Mouse (Mus musculus) erythroblast, embryonic 14.5 days (primary cell): Measurements from ENCODE around the gene Necab3. TPM values are rescaled to one million over a fixed set of nuclear protein-coding genes. Genes with fewer than 3 reads are reported as not detected.

Source experiments
- H3K27me3 ChIP-seq: 2 replicates; pipeline ENCODE4 v1.6.1; 2012; ENCODE audit warnings: inconsistent platforms; ENCODE audit not compliant: control insufficient read depth
- H3K36me3 ChIP-seq: 2 replicates; pipeline ENCODE4 v1.6.1; 2012; ENCODE audit warnings: mild to moderate bottlenecking, inconsistent platforms; ENCODE audit not compliant: control insufficient read depth
- H3K4me1 ChIP-seq: 2 replicates; pipeline ENCODE4 v1.6.1; 2012; ENCODE audit warnings: inconsistent platforms; ENCODE audit not compliant: control insufficient read depth
- H3K4me3 ChIP-seq: replicated peaks from 2 replicates; pipeline ENCODE3; 2012; ENCODE audit warnings: moderate library complexity, mild to moderate bottlenecking, inconsistent platforms
- H3K9me3 ChIP-seq: 2 replicates; pipeline ENCODE4 v1.6.1; 2012; ENCODE audit warnings: low read length, inconsistent platforms, mixed read lengths; ENCODE audit not compliant: control insufficient read depth
- GATA1 ChIP-seq: IDR thresholded peaks from 2 replicates; pipeline ENCODE4 v1.6.1; 2012; ENCODE audit warnings: low read length, inconsistent platforms, mixed read lengths
- TAL1 ChIP-seq: IDR thresholded peaks from 3 replicates; pipeline ENCODE4 v1.6.1; 2012; ENCODE audit warnings: low read length, inconsistent platforms, mixed read lengths
- polyA plus RNA-seq: library from polyadenylated mRNA; stranded (reverse); fragments of >175 nt; gene quantifications from 2 replicates; pipeline ENCODE4 v1.2.3, GENCODE M21; 2012

Gene Necab3
- polyA plus RNA-seq, 1 experiment = 0.23 TPM

- TF ChIP-seq TAL1 = no peak
- no peak for TF ChIP-seq GATA1
- Histone ChIP-seq H3K9me3 (no peaks in the 10 kb centered on the region), H3K36me3 (peaks cover 55% of the 10 kb centered on the region), H3K27me3 (no peaks in the 10 kb centered on the region), H3K4me3 (peak overlapping the region; percentile 73), H3K4me1 (peaks cover 70% of the 10 kb centered on the region)
Observed at GRCm38 (mm10) chr2:154567766-154568165, 9.1 kb upstream of the Necab3 start.

DNA sequence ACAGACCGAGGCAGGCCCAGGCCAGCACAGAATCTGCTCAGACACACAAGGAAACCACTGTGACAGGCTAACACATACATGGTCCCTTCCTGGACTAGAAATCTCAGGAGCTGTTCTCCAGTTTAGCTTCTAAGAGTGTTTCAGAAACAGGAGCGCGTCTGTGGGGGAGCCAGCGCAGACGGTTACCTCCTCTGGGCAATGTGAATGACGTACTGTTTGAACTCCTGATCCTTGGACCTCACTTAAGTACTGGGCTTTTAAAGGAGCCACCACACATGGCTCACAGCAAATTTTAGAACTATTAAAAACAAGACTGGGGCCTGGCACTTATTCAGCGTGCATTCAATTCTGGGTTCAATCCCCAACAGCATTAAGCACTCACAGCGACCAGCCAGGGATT lies 8.0 kb upstream of the Necab3 start:
- Histone ChIP-seq H3K27me3 (no peaks in the 10 kb centered on the region), H3K36me3 (peaks cover 66% of the 10 kb centered on the region), H3K9me3 (no peaks in the 10 kb centered on the region), H3K4me3 (no peak overlapping the region), H3K4me1 (peaks cover 68% of the 10 kb centered on the region)
- TF ChIP-seq TAL1 (no peak), GATA1 (no peak)

GRCm38 (mm10) chr2:154565562-154565961 lies 6.9 kb upstream of the Necab3 start:
- Histone ChIP-seq H3K9me3 (no peaks in the 10 kb centered on the region), H3K27me3 (no peaks in the 10 kb centered on the region), H3K4me1 (peaks cover 62% of the 10 kb centered on the region), H3K4me3 (no peak overlapping the region), H3K36me3 (peaks cover 77% of the 10 kb centered on the region)
- TF ChIP-seq TAL1 = no peak
- no peak for TF ChIP-seq GATA1

DNA sequence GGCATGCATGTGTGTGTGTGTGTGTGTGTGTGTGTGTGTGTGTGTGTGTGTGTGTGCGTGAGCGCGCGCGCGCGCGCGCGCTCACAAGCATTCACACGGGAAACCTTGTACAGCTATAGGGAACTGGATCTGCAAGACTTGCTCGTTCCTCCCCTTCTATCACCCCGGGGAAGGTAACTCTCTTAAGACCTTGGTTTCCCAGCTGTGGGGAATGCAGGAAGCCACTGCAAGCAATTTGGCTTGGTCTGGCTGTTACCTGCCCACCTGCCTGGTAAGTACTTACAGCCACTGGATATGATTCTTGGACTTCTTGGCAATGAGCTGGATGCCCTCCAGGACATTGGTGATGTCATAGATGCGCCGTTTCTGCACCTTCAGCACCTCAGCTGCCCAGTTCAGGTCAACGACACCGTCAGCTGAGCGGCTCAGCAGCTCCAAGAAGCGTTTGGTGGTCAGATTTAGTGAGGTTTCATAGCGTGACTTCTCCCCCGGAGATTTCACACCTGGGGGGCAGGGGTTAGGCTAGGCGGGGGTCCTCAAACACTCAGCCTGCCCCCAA lies 5.0 kb upstream of the Necab3 start:
- Histone ChIP-seq H3K4me3 (no peak overlapping the region), H3K27me3 (no peaks in the 10 kb centered on the region), H3K36me3 (peaks cover 93% of the 10 kb centered on the region), H3K9me3 (no peaks in the 10 kb centered on the region), H3K4me1 (peaks cover 61% of the 10 kb centered on the region)
- TF ChIP-seq TAL1 (no peak), GATA1 (no peak)

DNA sequence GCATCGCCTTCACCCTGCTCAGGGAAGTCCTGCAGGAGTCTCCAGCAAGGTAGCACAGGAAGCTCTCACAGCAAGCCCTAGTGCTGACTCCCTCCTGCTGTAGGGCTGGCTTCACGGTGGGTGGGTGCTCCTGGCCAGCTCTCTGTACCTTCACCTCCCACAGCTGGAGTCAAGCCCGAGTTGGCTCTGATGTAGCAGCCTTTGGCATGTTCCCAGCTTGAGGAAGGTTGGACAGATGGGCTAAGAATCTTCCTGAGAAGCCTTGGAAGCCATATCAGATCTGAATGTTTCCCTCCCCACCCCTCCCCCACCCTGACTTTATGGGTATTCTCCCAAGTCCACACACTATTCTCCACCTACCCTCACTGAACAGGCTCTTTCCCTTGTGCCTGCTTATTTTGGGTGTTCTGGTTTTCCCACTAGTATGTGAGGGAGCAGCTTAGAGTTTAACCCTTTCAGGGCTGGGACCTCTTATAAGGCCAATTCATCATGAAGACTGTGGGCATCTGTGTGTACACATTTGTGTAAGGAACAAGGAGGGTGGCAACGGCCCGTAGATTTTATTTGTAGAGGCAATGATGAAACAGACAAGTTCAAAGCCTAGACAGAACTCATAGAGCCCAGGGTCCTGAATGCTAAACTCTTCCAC lies 1.4 kb downstream of the Necab3 start:
- Histone ChIP-seq H3K9me3 (no peaks in the 10 kb centered on the region), H3K27me3 (peaks cover 6% of the 10 kb centered on the region), H3K4me3 (no peak overlapping the region), H3K36me3 (peaks cover 58% of the 10 kb centered on the region), H3K4me1 (peaks cover 42% of the 10 kb centered on the region)
- TF ChIP-seq GATA1 (no peak), TAL1 (no peak)

DNA sequence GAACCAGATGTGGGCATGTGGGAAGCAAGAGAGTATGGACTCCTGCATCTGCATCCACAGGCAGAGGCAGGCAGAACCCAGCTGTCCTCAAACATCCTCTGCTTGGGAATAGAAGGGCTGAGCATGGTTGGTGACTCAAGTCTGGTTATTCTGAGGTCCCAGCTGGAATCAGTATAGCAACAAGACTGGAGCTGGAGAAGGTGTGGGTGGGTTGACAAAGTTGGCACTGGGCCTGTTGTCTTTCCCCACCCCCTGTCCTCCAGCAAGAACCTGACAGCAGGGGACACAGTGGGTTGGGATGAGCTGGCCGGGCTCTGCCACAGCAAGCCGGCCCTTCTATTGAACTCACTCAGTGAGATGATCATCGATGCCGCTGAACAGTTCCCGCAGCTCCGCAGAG lies 3.5 kb downstream of the Necab3 start:
- Histone ChIP-seq H3K27me3 (peaks cover 26% of the 10 kb centered on the region), H3K9me3 (no peaks in the 10 kb centered on the region), H3K36me3 (peaks cover 37% of the 10 kb centered on the region), H3K4me3 (no peak overlapping the region), H3K4me1 (peaks cover 42% of the 10 kb centered on the region)
- TF ChIP-seq GATA1 (no peak), TAL1 (no peak)

DNA sequence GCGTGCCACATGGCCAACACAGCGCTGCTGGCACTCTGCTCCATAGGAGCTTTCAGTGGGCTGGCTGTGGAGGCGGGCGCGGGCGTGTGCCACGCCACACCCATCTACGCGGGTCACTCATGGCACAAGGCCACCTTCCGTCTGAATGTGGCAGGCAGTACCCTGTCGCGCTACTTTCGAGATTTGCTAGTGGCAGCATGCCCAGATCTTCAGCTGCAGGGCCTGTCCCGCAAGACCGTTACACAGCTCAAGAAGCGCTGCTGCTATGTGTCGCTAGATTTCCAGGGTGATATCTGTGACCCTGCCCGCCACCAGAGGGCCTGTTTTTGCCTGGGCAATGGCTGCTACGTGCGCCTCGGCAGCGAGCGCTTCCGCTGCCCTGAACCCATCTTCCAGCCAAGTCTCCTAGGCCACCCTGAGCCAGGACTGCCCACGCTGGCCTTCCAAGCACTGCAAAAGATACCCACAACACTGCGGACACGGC lies 6.2 kb downstream of the Necab3 start:
- Histone ChIP-seq H3K27me3 (peaks cover 44% of the 10 kb centered on the region), H3K9me3 (peaks cover 4% of the 10 kb centered on the region; the same call in 1 of the 2 replicates), H3K4me1 (peaks cover 33% of the 10 kb centered on the region), H3K4me3 (peak overlapping the region; percentile 34), H3K36me3 (peaks cover 16% of the 10 kb centered on the region)
- no peak for TF ChIP-seq TAL1
- no peak for TF ChIP-seq GATA1

- Histone ChIP-seq H3K36me3 (peaks cover 16% of the 10 kb centered on the region), H3K9me3 (peaks cover 4% of the 10 kb centered on the region; the same call in 1 of the 2 replicates), H3K4me1 (peaks cover 28% of the 10 kb centered on the region), H3K27me3 (peaks cover 44% of the 10 kb centered on the region), H3K4me3 (peak overlapping the region; percentile 34)
- TF ChIP-seq TAL1 (no peak), GATA1 (no peak)
Observed at GRCm38 (mm10) chr2:154551927-154552326, 6.8 kb downstream of the Necab3 start.

GRCm38 (mm10) chr2:154551476-154551875 lies 7.2 kb downstream of the Necab3 start, which contains the start of gene Actl10:
Gene Actl10, plus strand, starts transcription at chr2:154551776.
- Histone ChIP-seq H3K4me1 (peaks cover 27% of the 10 kb centered on the region), H3K9me3 (peaks cover 4% of the 10 kb centered on the region; the same call in 1 of the 2 replicates), H3K36me3 (peaks cover 16% of the 10 kb centered on the region), H3K27me3 (peaks cover 44% of the 10 kb centered on the region), H3K4me3 (peak within 1 kb of the TSS; percentile 34)
- TF ChIP-seq GATA1 = no peak
- no peak for TF ChIP-seq TAL1
